Mouse (Mus musculus) cerebellum, adult 9-11 months (tissue): ENCODE results near the gene Spred2.
A peak's percentile ranks its signal among the peaks of the same experiment; 100 is the strongest.

Experiments used
- DNase-seq: peaks from one replicate; pipeline ENCODE4 v3.0.0; 2022

The Spred2 gene

GRCm38 (mm10) chr11:19955701-19956100, 31.5 kb downstream of the Spred2 start:
- no peak for DNase-seq

GRCm38 (mm10) chr11:19959006-19959405, 34.8 kb downstream of the Spred2 start:
- DNase-seq: no peak

GRCm38 (mm10) chr11:19959897-19960296, 35.7 kb downstream of the Spred2 start:
- no peak for DNase-seq

GRCm38 (mm10) chr11:19960541-19960940, 36.4 kb downstream of the Spred2 start:
- DNase-seq: peak; percentile 74

- no peak for DNase-seq
Observed at GRCm38 (mm10) chr11:19961088-19961487, 36.9 kb downstream of the Spred2 start.

GRCm38 (mm10) chr11:19961766-19962365, 37.7 kb downstream of the Spred2 start:
- DNase-seq: no peak

- no peak for DNase-seq
Observed at GRCm38 (mm10) chr11:19962796-19963195, 38.6 kb downstream of the Spred2 start.

GRCm38 (mm10) chr11:19963717-19964141, 39.6 kb downstream of the Spred2 start:
- DNase-seq: no peak

GRCm38 (mm10) chr11:19964333-19964732, 40.2 kb downstream of the Spred2 start:
- no peak for DNase-seq

- no peak for DNase-seq
Observed at GRCm38 (mm10) chr11:19965037-19965611, 40.9 kb downstream of the Spred2 start.

GRCm38 (mm10) chr11:19965664-19966063, 41.5 kb downstream of the Spred2 start:
- no peak for DNase-seq

- no peak for DNase-seq
Observed at GRCm38 (mm10) chr11:19966294-19966693, 42.1 kb downstream of the Spred2 start.

GRCm38 (mm10) chr11:19969584-19969983, 45.4 kb downstream of the Spred2 start:
- no peak for DNase-seq

GRCm38 (mm10) chr11:19971954-19972750, 48.0 kb downstream of the Spred2 start:
- DNase-seq: no peak

GRCm38 (mm10) chr11:19973032-19973790, 49.0 kb downstream of the Spred2 start:
- DNase-seq: no peak

GRCm38 (mm10) chr11:19976032-19976431, 51.9 kb downstream of the Spred2 start:
- no peak for DNase-seq

- no peak for DNase-seq
Observed at GRCm38 (mm10) chr11:19977687-19978086, 53.5 kb downstream of the Spred2 start.

- no peak for DNase-seq
Observed at GRCm38 (mm10) chr11:19979338-19979737, 55.2 kb downstream of the Spred2 start.

GRCm38 (mm10) chr11:19982113-19982512, 57.9 kb downstream of the Spred2 start:
- no peak for DNase-seq

GRCm38 (mm10) chr11:19982779-19983178, 58.6 kb downstream of the Spred2 start:
- DNase-seq: no peak

- DNase-seq: no peak
Observed at GRCm38 (mm10) chr11:19983298-19983697, 59.1 kb downstream of the Spred2 start.

- DNase-seq: no peak
Observed at GRCm38 (mm10) chr11:19984029-19984428, 59.9 kb downstream of the Spred2 start.

- no peak for DNase-seq
Observed at GRCm38 (mm10) chr11:19985283-19985854, 61.2 kb downstream of the Spred2 start.
